Mouse (Mus musculus): ENCODE measurements around the gene Gadl1. TPM values are rescaled to one million over a fixed set of nuclear protein-coding genes. Genes with fewer than 3 reads are reported as not detected.

Gadl1 gene
- polyA plus RNA-seq, 1 experiment from 2014 or later = 0.76 TPM

- H3K9me3 ChIP-seq (ENCODE audit: control insufficient read depth, low read length) = no peaks in the 10 kb centered on the region
- H3K36me3 ChIP-seq (ENCODE audit: control insufficient read depth, insufficient read depth, low read length) = no peaks in the 10 kb centered on the region
- ATAC-seq = no peak
- H3K4me2 ChIP-seq (ENCODE audit: low read length) = no peak overlapping the region
- no peak overlapping the region for H3K9ac ChIP-seq (ENCODE audit: low read depth, low read length)
- no peak overlapping the region for H3K4me3 ChIP-seq (ENCODE audit: low read length)
- peaks cover 7% of the 10 kb centered on the region for H3K4me1 ChIP-seq (ENCODE audit: control insufficient read depth, insufficient read depth, low read depth, low read length)
- H3K27me3 ChIP-seq (replicated peaks; ENCODE audit: control insufficient read depth, insufficient read depth, low read length) = no peaks in the 10 kb centered on the region
- no peak overlapping the region for H3K27ac ChIP-seq (ENCODE audit: low read depth, low read length)
- 85% methylated on average over 2 of the region's 2 CpGs for WGBS
These were observed 22.5 kb downstream of the Gadl1 start for GRCm38 (mm10) chr9:115931803-115932202.

DNA sequence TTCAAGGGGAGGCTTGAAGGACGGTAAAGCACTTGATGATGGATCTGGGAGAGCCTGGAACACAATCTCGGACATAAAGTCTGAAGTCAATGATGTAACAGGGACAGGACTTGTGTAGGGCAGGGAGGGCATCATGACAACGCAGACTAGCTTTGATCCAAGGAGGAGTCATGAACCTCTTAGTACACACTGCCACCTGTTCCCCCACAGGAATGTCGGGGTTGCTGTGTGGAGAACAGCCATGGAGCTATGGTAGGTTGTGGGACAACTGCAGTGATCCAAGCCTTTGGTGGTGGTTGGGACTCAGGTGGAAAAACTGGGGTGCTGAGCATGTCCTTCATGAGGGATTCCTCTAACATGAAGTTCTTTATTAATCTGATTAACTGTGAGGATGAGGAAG lies 23.5 kb downstream of the Gadl1 start:
- no peaks in the 10 kb centered on the region for H3K36me3 ChIP-seq (ENCODE audit: control insufficient read depth, insufficient read depth, low read length)
- no peak overlapping the region for H3K4me3 ChIP-seq (ENCODE audit: low read length)
- no peaks in the 10 kb centered on the region for H3K27me3 ChIP-seq (replicated peaks; ENCODE audit: control insufficient read depth, insufficient read depth, low read length)
- peaks cover 7% of the 10 kb centered on the region for H3K4me1 ChIP-seq (ENCODE audit: control insufficient read depth, insufficient read depth, low read depth, low read length)
- H3K9me3 ChIP-seq (ENCODE audit: control insufficient read depth, low read length) = no peaks in the 10 kb centered on the region
- H3K9ac ChIP-seq (ENCODE audit: low read depth, low read length) = no peak overlapping the region
- H3K27ac ChIP-seq (ENCODE audit: low read depth, low read length) = no peak overlapping the region
- WGBS = 93% methylated on average over 4 of the region's 4 CpGs
- ATAC-seq = no peak
- no peak overlapping the region for H3K4me2 ChIP-seq (ENCODE audit: low read length)

DNA sequence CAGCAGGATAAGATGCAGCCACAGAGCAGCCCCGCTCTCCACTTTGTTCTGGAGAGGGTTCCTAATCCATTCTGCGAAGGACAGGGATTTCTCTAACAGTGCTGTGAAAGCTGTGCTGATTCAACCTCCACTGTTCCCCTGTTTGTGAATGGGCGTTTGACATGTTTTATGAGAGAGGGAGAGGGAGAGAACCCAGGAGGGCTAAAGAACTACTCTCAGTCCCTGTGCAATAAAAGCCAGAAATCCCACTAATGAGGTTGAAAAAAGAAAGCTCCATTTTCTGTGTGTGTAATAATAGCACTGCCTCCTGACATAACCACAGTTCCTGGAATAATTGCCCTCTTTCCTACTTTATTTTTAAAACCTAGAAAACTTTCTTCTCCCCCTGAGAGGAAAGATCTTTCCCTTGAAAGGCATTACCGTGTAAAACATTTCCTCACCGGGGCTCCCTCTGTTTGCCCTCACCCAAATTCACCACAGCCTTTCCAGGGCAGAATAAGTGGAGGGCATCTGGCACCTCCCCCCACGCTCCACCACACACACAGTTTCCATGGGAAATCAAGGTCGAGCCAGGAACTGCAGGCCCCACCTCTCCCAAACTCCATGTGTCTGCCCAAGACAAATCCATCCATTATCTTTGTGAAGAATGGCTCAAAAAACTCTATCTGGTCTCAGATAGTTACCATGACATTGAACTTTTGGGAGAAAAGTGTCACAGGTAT lies 24.1 kb downstream of the Gadl1 start:
- H3K27me3 ChIP-seq (replicated peaks; ENCODE audit: control insufficient read depth, insufficient read depth, low read length) = no peaks in the 10 kb centered on the region
- H3K9me3 ChIP-seq (ENCODE audit: control insufficient read depth, low read length) = no peaks in the 10 kb centered on the region
- no peak overlapping the region for H3K27ac ChIP-seq (ENCODE audit: low read depth, low read length)
- no peak overlapping the region for H3K4me3 ChIP-seq (ENCODE audit: low read length)
- H3K36me3 ChIP-seq (ENCODE audit: control insufficient read depth, insufficient read depth, low read length) = no peaks in the 10 kb centered on the region
- 38% methylated on average over 7 of the region's 7 CpGs for WGBS
- no peak overlapping the region for H3K9ac ChIP-seq (ENCODE audit: low read depth, low read length)
- peak; percentile 61 for ATAC-seq
- peaks cover 7% of the 10 kb centered on the region for H3K4me1 ChIP-seq (ENCODE audit: control insufficient read depth, insufficient read depth, low read depth, low read length)
- no peak overlapping the region for H3K4me2 ChIP-seq (ENCODE audit: low read length)

GRCm38 (mm10) chr9:115934288-115934687 lies 25.0 kb downstream of the Gadl1 start:
- H3K4me1 ChIP-seq (ENCODE audit: control insufficient read depth, insufficient read depth, low read depth, low read length) = peaks cover 7% of the 10 kb centered on the region
- H3K9me3 ChIP-seq (ENCODE audit: control insufficient read depth, low read length) = no peaks in the 10 kb centered on the region
- no peak overlapping the region for H3K4me3 ChIP-seq (ENCODE audit: low read length)
- ATAC-seq = no peak
- H3K27ac ChIP-seq (ENCODE audit: low read depth, low read length) = no peak overlapping the region
- no peak overlapping the region for H3K4me2 ChIP-seq (ENCODE audit: low read length)
- no peak overlapping the region for H3K9ac ChIP-seq (ENCODE audit: low read depth, low read length)
- 87% methylated on average over 11 of the region's 11 CpGs for WGBS
- no peaks in the 10 kb centered on the region for H3K27me3 ChIP-seq (replicated peaks; ENCODE audit: control insufficient read depth, insufficient read depth, low read length)
- no peaks in the 10 kb centered on the region for H3K36me3 ChIP-seq (ENCODE audit: control insufficient read depth, insufficient read depth, low read length)

GRCm38 (mm10) chr9:115936350-115936749 lies 27.1 kb downstream of the Gadl1 start:
- Histone ChIP-seq H3K27ac (ENCODE audit: low read depth, low read length) (no peak overlapping the region), H3K9me3 (ENCODE audit: control insufficient read depth, low read length) (no peaks in the 10 kb centered on the region), H3K4me3 (ENCODE audit: low read length) (no peak overlapping the region), H3K4me1 (ENCODE audit: control insufficient read depth, insufficient read depth, low read depth, low read length) (peaks cover 7% of the 10 kb centered on the region), H3K4me2 (ENCODE audit: low read length) (no peak overlapping the region), H3K9ac (ENCODE audit: low read depth, low read length) (no peak overlapping the region), H3K36me3 (ENCODE audit: control insufficient read depth, insufficient read depth, low read length) (no peaks in the 10 kb centered on the region), H3K27me3 (replicated peaks; ENCODE audit: control insufficient read depth, insufficient read depth, low read length) (no peaks in the 10 kb centered on the region)
- WGBS = 84% methylated on average over 2 of the region's 2 CpGs
- ATAC-seq = no peak

GRCm38 (mm10) chr9:115937915-115938314 lies 28.7 kb downstream of the Gadl1 start:
- H3K27ac ChIP-seq (ENCODE audit: low read depth, low read length) = no peak overlapping the region
- H3K9me3 ChIP-seq (ENCODE audit: control insufficient read depth, low read length) = no peaks in the 10 kb centered on the region
- 98% methylated on average over 5 of the region's 5 CpGs for WGBS
- H3K4me2 ChIP-seq (ENCODE audit: low read length) = no peak overlapping the region
- no peaks in the 10 kb centered on the region for H3K27me3 ChIP-seq (replicated peaks; ENCODE audit: control insufficient read depth, insufficient read depth, low read length)
- H3K4me1 ChIP-seq (ENCODE audit: control insufficient read depth, insufficient read depth, low read depth, low read length) = peaks cover 4% of the 10 kb centered on the region
- H3K9ac ChIP-seq (ENCODE audit: low read depth, low read length) = no peak overlapping the region
- no peak for ATAC-seq
- H3K36me3 ChIP-seq (ENCODE audit: control insufficient read depth, insufficient read depth, low read length) = no peaks in the 10 kb centered on the region
- no peak overlapping the region for H3K4me3 ChIP-seq (ENCODE audit: low read length)

- no peak overlapping the region for H3K4me2 ChIP-seq (ENCODE audit: low read length)
- no peak for ATAC-seq
- no peaks in the 10 kb centered on the region for H3K36me3 ChIP-seq (ENCODE audit: control insufficient read depth, insufficient read depth, low read length)
- H3K4me1 ChIP-seq (ENCODE audit: control insufficient read depth, insufficient read depth, low read depth, low read length) = peaks cover 4% of the 10 kb centered on the region
- H3K4me3 ChIP-seq (ENCODE audit: low read length) = no peak overlapping the region
- no peaks in the 10 kb centered on the region for H3K27me3 ChIP-seq (replicated peaks; ENCODE audit: control insufficient read depth, insufficient read depth, low read length)
- 80% methylated on average over 3 of the region's 3 CpGs for WGBS
- no peak overlapping the region for H3K27ac ChIP-seq (ENCODE audit: low read depth, low read length)
- no peak overlapping the region for H3K9ac ChIP-seq (ENCODE audit: low read depth, low read length)
- no peaks in the 10 kb centered on the region for H3K9me3 ChIP-seq (ENCODE audit: control insufficient read depth, low read length)
These were observed 30.2 kb downstream of the Gadl1 start for GRCm38 (mm10) chr9:115939420-115939819.

DNA sequence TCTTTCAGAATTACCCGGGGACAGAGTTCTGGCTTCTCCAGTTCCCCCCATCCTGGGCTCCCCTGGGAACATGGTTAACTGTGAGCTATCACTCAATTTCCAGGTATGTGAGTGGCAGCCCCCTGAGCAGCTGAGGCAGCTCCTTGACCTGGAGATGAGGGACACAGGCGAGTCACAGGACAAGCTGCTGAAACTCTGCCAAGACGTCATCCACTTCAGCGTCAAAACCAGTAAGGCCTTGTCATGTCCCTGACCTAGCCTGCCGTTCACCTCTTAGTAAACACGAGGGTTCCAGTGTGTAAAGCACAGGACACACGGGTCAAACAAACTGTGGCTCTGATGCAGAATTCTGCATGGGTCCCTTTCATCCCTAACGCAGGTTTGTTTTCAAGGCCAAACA lies 31.9 kb downstream of the Gadl1 start:
- Histone ChIP-seq H3K9me3 (ENCODE audit: control insufficient read depth, low read length) (no peaks in the 10 kb centered on the region), H3K27me3 (replicated peaks; ENCODE audit: control insufficient read depth, insufficient read depth, low read length) (no peaks in the 10 kb centered on the region), H3K36me3 (ENCODE audit: control insufficient read depth, insufficient read depth, low read length) (no peaks in the 10 kb centered on the region), H3K9ac (ENCODE audit: low read depth, low read length) (no peak overlapping the region), H3K4me3 (ENCODE audit: low read length) (no peak overlapping the region), H3K4me1 (ENCODE audit: control insufficient read depth, insufficient read depth, low read depth, low read length) (peaks cover 4% of the 10 kb centered on the region), H3K4me2 (ENCODE audit: low read length) (no peak overlapping the region), H3K27ac (ENCODE audit: low read depth, low read length) (no peak overlapping the region)
- ATAC-seq = no peak
- WGBS = 64% methylated on average over 8 of the region's 8 CpGs

DNA sequence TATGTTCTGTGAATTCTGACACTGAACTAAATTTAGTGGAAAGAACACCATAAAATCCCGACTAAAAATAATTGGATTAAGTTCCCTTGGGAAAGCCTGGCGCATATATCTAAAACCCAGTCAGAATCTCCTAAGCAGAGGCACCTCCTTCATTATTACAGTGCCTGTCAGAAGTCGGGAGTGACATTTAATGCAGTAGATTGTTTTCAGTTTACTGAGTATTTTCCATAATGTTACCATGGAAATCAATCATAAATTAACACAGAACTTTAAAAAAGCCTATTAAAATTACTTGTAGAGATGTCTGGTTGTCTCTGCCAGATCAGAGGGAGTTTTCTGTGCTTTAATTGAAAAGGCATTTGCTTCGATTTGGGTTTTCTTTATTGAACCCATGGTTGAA lies 33.2 kb downstream of the Gadl1 start:
- Histone ChIP-seq H3K27me3 (replicated peaks; ENCODE audit: control insufficient read depth, insufficient read depth, low read length) (no peaks in the 10 kb centered on the region), H3K4me2 (ENCODE audit: low read length) (no peak overlapping the region), H3K4me3 (ENCODE audit: low read length) (no peak overlapping the region), H3K36me3 (ENCODE audit: control insufficient read depth, insufficient read depth, low read length) (no peaks in the 10 kb centered on the region), H3K9me3 (ENCODE audit: control insufficient read depth, low read length) (no peaks in the 10 kb centered on the region), H3K27ac (ENCODE audit: low read depth, low read length) (no peak overlapping the region), H3K4me1 (ENCODE audit: control insufficient read depth, insufficient read depth, low read depth, low read length) (peaks cover 4% of the 10 kb centered on the region), H3K9ac (ENCODE audit: low read depth, low read length) (no peak overlapping the region)
- no peak for ATAC-seq
- WGBS = 29% methylated on average over 4 of the region's 4 CpGs
